Mouse (Mus musculus) embryonic fibroblast, embryonic 13.5 days (primary cell): ENCODE data around the gene Spata3.

Source experiments
- CTCF ChIP-seq: IDR thresholded peaks from 2 replicates; pipeline ENCODE4 v1.5.1; 2011; ENCODE audit warnings: mild to moderate bottlenecking, control low read depth, low read length, moderate library complexity, borderline replicate concordance; ENCODE audit not compliant: insufficient read depth
- POLR2A ChIP-seq: IDR thresholded peaks from 2 replicates; pipeline ENCODE4 v1.6.1; 2011; ENCODE audit warnings: low read depth, mild to moderate bottlenecking, control low read depth, low read length, moderate library complexity

- TF ChIP-seq CTCF (no peak), POLR2A (no peak)
Observed at GRCm38 (mm10) chr1:86054943-86055342, 38.3 kb downstream of the Spata3 start.
